Mouse (Mus musculus) testis, adult 2 months (tissue): ENCODE measurements at regions not wholly inside any gene's neighbourhood (a gene's known extent, or its start where the extent isn't known, plus 50 kb on each side); places are given as distances from the start of the nearest gene placed in this dataset.

Experiments
- CTCF ChIP-seq: fragments of 200-500 bp; IDR thresholded peaks from 2 replicates; pipeline ENCODE4 v1.5.1; 2012; ENCODE audit warnings: low read depth, mild to moderate bottlenecking, inconsistent platforms, low read length, moderate library complexity; ENCODE audit not compliant: control insufficient read depth, insufficient read depth, insufficient replicate concordance
- POLR2A ChIP-seq: fragments of 200-500 bp; IDR thresholded peaks from 2 replicates; pipeline ENCODE4 v1.6.1; 2012; ENCODE audit warnings: low read depth, mild to moderate bottlenecking, inconsistent platforms, low read length, moderate library complexity; ENCODE audit not compliant: control insufficient read depth

GRCm38 (mm10) chr11:113142816-113143215, 360.8 kb downstream of the Sox9 start:
- TF ChIP-seq CTCF (no peak), POLR2A (no peak)
